Mouse (Mus musculus): Measurements from ENCODE around the gene Nfkbid. TPM values are rescaled to one million over a fixed set of nuclear protein-coding genes. Genes with fewer than 3 reads are reported as not detected.
A peak's percentile ranks its signal among the peaks of the same experiment; 100 is the strongest.

Gene Nfkbid
- polyA plus RNA-seq, 1 experiment from 2014 or later = 1.9 TPM

- Histone ChIP-seq H3K4me3 (ENCODE audit: low read depth, low read length) (no peak overlapping the region), H3K4me2 (replicated peaks; ENCODE audit: low read depth, low read length) (no peak overlapping the region), H3K27me3 (replicated peaks; ENCODE audit: insufficient read depth, low read length) (no peaks in the 10 kb centered on the region), H3K36me3 (ENCODE audit: insufficient read depth, low read length) (no peaks in the 10 kb centered on the region), H3K9ac (replicated peaks; ENCODE audit: low read depth) (no peak overlapping the region), H3K27ac (ENCODE audit: low read length) (no peak overlapping the region), H3K4me1 (ENCODE audit: insufficient read depth, low read depth, low read length) (no peaks in the 10 kb centered on the region), H3K9me3 (ENCODE audit: low read length) (no peaks in the 10 kb centered on the region)
- WGBS = 42% methylated on average over 9 of the region's 9 CpGs
- ATAC-seq (no peak), DNase-seq (ENCODE audit: low spot score) (no peak)
- TF ChIP-seq EP300 (IDR thresholded peaks at IDR 0.05) (no peak), CTCF (IDR thresholded peaks at IDR 0.05) (no peak)
These were observed 13.6 kb downstream of the Nfkbid start for GRCm38 (mm10) chr7:30435156-30435555.

GRCm38 (mm10) chr7:30436879-30437278, 15.3 kb downstream of the Nfkbid start:
- Histone ChIP-seq H3K4me3 (ENCODE audit: low read depth, low read length) (no peak overlapping the region), H3K9me3 (ENCODE audit: low read length) (no peaks in the 10 kb centered on the region), H3K27me3 (replicated peaks; ENCODE audit: insufficient read depth, low read length) (no peaks in the 10 kb centered on the region), H3K9ac (replicated peaks; ENCODE audit: low read depth) (no peak overlapping the region), H3K27ac (ENCODE audit: low read length) (no peak overlapping the region), H3K4me2 (replicated peaks; ENCODE audit: low read depth, low read length) (no peak overlapping the region), H3K4me1 (ENCODE audit: insufficient read depth, low read depth, low read length) (no peaks in the 10 kb centered on the region), H3K36me3 (ENCODE audit: insufficient read depth, low read length) (no peaks in the 10 kb centered on the region)
- 24% methylated on average over 10 of the region's 10 CpGs for WGBS
- TF ChIP-seq EP300 (IDR thresholded peaks at IDR 0.05) = no peak
- no peak for TF ChIP-seq CTCF (IDR thresholded peaks at IDR 0.05)
- DNase-seq (ENCODE audit: low spot score) (no peak), ATAC-seq (no peak)

- Histone ChIP-seq H3K27me3 (replicated peaks; ENCODE audit: insufficient read depth, low read length) (no peaks in the 10 kb centered on the region), H3K9ac (replicated peaks; ENCODE audit: low read depth) (no peak overlapping the region), H3K9me3 (ENCODE audit: low read length) (no peaks in the 10 kb centered on the region), H3K4me3 (ENCODE audit: low read depth, low read length) (no peak overlapping the region), H3K4me1 (ENCODE audit: insufficient read depth, low read depth, low read length) (no peaks in the 10 kb centered on the region), H3K27ac (ENCODE audit: low read length) (no peak overlapping the region), H3K36me3 (ENCODE audit: insufficient read depth, low read length) (no peaks in the 10 kb centered on the region), H3K4me2 (replicated peaks; ENCODE audit: low read depth, low read length) (no peak overlapping the region)
- DNase-seq (ENCODE audit: low spot score) = no peak
- ATAC-seq = no peak
- no peak for TF ChIP-seq EP300 (IDR thresholded peaks at IDR 0.05)
- TF ChIP-seq CTCF (IDR thresholded peaks at IDR 0.05) = no peak
- WGBS = 82% methylated on average over 13 of the region's 13 CpGs
These were observed 18.2 kb downstream of the Nfkbid start for GRCm38 (mm10) chr7:30439734-30440133.

DNA sequence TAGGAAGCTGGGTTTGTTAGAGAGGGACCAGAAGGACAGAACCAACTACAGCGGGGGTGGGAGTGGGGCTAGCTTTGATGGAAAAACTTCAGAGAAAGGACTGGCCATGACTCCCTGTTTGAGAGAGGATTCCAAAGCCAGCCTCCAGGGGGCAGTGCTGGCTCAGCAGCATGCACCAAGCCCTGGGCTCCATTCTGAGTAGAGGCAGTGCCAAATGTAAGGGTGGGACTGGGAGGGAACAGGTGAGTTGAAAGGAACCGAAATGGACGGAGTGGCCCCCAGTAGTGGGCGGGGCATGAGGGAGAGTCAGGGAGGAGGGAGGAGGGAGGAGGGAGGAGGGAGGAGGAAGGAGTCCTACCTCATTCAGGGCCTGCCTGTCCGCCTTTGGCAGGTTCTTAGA, 19.2 kb downstream of the Nfkbid start:
- 43% methylated on average over 2 of the region's 5 CpGs for WGBS
- H3K9me3 ChIP-seq (ENCODE audit: low read length) = no peaks in the 10 kb centered on the region
- H3K27ac ChIP-seq (ENCODE audit: low read length) = no peak overlapping the region
- H3K4me1 ChIP-seq (ENCODE audit: insufficient read depth, low read depth, low read length) = no peaks in the 10 kb centered on the region
- H3K9ac ChIP-seq (replicated peaks; ENCODE audit: low read depth) = no peak overlapping the region
- no peak for TF ChIP-seq EP300 (IDR thresholded peaks at IDR 0.05)
- peak; percentile 80 for TF ChIP-seq CTCF (IDR thresholded peaks at IDR 0.05)
- no peaks in the 10 kb centered on the region for H3K36me3 ChIP-seq (ENCODE audit: insufficient read depth, low read length)
- no peak overlapping the region for H3K4me3 ChIP-seq (ENCODE audit: low read depth, low read length)
- DNase-seq (ENCODE audit: low spot score) (peak; percentile 42), ATAC-seq (no peak)
- no peak overlapping the region for H3K4me2 ChIP-seq (replicated peaks; ENCODE audit: low read depth, low read length)
- no peaks in the 10 kb centered on the region for H3K27me3 ChIP-seq (replicated peaks; ENCODE audit: insufficient read depth, low read length)

DNA sequence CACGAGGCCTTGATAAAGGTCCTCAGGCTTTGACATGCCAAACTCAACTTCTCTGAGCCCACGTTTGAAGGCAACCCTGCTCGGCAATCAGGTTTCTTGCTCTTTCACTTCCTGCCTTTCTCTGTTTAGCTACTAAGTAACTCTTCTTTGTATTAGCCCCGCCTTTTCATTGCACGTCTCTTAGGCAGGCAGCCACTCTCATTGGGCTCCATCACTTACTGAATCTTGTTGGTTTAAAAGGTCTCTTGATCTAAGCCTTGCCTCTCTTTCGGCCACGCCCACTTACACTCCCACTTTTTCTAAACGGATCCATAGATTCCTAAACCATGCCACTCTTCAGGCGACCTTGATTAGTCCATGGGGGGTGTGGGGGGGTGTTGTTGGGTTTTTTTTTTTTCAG, 22.2 kb downstream of the Nfkbid start:
- H3K27me3 ChIP-seq (replicated peaks; ENCODE audit: insufficient read depth, low read length) = no peaks in the 10 kb centered on the region
- WGBS = 23% methylated on average over 9 of the region's 9 CpGs
- H3K4me2 ChIP-seq (replicated peaks; ENCODE audit: low read depth, low read length) = peak overlapping the region; percentile 88; the same call in 1 of the 2 replicates
- no peak overlapping the region for H3K4me3 ChIP-seq (ENCODE audit: low read depth, low read length)
- DNase-seq (ENCODE audit: low spot score) = no peak
- ATAC-seq = no peak
- no peaks in the 10 kb centered on the region for H3K9me3 ChIP-seq (ENCODE audit: low read length)
- H3K36me3 ChIP-seq (ENCODE audit: insufficient read depth, low read length) = no peaks in the 10 kb centered on the region
- TF ChIP-seq EP300 (IDR thresholded peaks at IDR 0.05) (no peak), CTCF (IDR thresholded peaks at IDR 0.05) (no peak)
- no peak overlapping the region for H3K27ac ChIP-seq (ENCODE audit: low read length)
- H3K4me1 ChIP-seq (ENCODE audit: insufficient read depth, low read depth, low read length) = no peaks in the 10 kb centered on the region
- no peak overlapping the region for H3K9ac ChIP-seq (replicated peaks; ENCODE audit: low read depth)

GRCm38 (mm10) chr7:30444154-30444970, 22.8 kb downstream of the Nfkbid start:
- Histone ChIP-seq H3K9me3 (ENCODE audit: low read length) (no peaks in the 10 kb centered on the region), H3K4me3 (ENCODE audit: low read depth, low read length) (peak overlapping the region; percentile 55; the same call in 1 of the 2 replicates), H3K27ac (ENCODE audit: low read length) (no peak overlapping the region), H3K4me1 (ENCODE audit: insufficient read depth, low read depth, low read length) (no peaks in the 10 kb centered on the region), H3K4me2 (replicated peaks; ENCODE audit: low read depth, low read length) (peak overlapping the region; percentile 88), H3K36me3 (ENCODE audit: insufficient read depth, low read length) (no peaks in the 10 kb centered on the region), H3K9ac (replicated peaks; ENCODE audit: low read depth) (0 out of 2 replicates have a peak overlapping the region, but pooled peaks have one; percentile 12), H3K27me3 (replicated peaks; ENCODE audit: insufficient read depth, low read length) (no peaks in the 10 kb centered on the region)
- ATAC-seq = 0 out of 2 replicates have a peak, but pooled peaks have one; percentile 16
- no peak for DNase-seq (ENCODE audit: low spot score)
- WGBS = 1% methylated on average over 37 of the region's 38 CpGs
- TF ChIP-seq CTCF (IDR thresholded peaks at IDR 0.05) (no peak), EP300 (IDR thresholded peaks at IDR 0.05) (no peak)
